Mouse (Mus musculus): ENCODE measurements at regions not wholly inside any gene's neighbourhood (a gene's known extent, or its start where the extent isn't known, plus 50 kb on each side); places are given as distances from the start of the nearest gene placed in this dataset.

GRCm38 (mm10) chr3:45523281-45523680 lies 145.1 kb downstream of the Pcdh10 start:
- DNase-seq (ENCODE audit: low read depth): no peak

GRCm38 (mm10) chr3:45547091-45547490 lies 168.9 kb downstream of the Pcdh10 start:
- no peak for DNase-seq (ENCODE audit: low read depth)

DNA sequence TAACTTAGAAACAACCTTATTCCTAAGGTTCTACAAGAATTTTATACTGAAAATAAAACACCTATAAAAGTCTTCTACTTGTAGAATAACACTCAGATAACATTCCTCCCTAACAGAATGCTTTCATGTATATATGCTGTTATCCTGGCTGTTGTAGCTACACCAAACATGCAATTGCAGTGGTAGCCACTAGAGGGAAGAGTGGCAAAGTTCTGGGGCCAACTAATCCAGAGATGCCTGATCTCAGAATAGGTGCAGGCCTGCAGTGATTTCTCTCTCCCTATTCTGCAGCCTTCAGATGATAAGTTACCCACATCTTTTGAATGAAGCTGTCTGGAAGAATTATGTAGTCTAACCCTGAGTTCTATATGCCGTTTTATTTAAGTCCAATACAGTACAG lies 177.5 kb downstream of the Pcdh10 start:
- DNase-seq (ENCODE audit: low read depth): peak; percentile 54

DNA sequence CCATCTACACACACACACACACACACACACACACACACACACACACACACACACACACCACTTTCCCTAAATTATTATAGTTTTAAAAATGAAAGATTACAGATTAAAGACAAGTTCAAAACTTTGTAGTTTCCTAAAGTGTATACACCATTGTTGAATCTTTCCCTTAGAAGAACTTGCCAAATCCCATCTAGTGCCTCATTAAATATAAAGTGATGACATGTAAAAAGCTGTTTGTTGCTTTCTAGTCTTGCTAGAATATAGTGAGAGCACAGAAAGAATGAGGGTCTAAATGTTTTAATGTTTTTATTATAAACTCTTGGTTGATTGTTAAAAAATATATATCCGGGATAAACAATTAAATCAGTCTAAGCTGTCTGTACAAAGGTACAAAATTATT lies 194.8 kb downstream of the Pcdh10 start:
- no peak for DNase-seq (ENCODE audit: low read depth)

- peak; percentile 54 for DNase-seq (ENCODE audit: low read depth)
Observed at GRCm38 (mm10) chr3:45577035-45577434, 198.8 kb downstream of the Pcdh10 start.

GRCm38 (mm10) chr3:45593561-45593960 lies 215.4 kb downstream of the Pcdh10 start:
- DNase-seq (ENCODE audit: low read depth): no peak

DNA sequence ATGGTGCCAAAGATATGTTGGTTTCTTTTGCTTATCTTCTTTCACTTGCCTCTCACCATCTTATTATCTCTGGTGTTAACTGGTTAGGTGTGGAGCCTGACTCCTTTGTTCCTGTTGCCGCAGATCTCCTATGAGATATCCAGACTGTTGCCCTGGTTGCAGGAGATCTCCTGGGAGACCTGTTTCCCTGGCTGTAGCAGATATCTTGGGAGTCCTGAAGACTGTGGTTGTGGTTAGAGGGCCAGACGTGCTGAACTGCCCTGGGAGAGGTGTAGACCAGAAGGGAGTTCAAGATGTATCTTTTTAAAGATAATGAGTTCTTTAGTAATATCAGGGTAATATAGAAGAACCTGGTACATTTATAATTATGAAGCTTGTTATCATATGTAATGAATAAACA lies 224.1 kb downstream of the Pcdh10 start:
- no peak for DNase-seq (ENCODE audit: low read depth)

GRCm38 (mm10) chr3:45603151-45603550 lies 225.0 kb downstream of the Pcdh10 start:
- DNase-seq (ENCODE audit: low read depth): no peak

DNA sequence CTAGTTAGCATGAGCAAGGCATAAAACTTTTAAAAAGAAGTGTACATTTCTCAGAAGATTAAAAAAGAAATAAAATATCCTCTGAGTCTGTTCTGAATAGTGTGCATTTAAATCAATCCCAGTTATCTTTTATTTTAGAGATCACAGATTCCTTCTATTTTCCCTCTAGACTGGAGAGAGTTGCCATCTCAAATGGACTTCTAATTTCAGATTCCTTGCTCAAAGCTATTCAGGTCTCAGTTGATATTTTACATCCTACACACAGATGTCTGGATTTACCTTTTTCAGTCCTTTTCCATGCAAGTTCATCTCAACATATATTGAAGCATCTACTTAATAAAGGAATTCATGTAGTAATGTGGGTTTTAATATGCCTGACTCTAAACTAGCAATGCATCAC lies 242.5 kb downstream of the Pcdh10 start:
- DNase-seq (ENCODE audit: low read depth): no peak

DNA sequence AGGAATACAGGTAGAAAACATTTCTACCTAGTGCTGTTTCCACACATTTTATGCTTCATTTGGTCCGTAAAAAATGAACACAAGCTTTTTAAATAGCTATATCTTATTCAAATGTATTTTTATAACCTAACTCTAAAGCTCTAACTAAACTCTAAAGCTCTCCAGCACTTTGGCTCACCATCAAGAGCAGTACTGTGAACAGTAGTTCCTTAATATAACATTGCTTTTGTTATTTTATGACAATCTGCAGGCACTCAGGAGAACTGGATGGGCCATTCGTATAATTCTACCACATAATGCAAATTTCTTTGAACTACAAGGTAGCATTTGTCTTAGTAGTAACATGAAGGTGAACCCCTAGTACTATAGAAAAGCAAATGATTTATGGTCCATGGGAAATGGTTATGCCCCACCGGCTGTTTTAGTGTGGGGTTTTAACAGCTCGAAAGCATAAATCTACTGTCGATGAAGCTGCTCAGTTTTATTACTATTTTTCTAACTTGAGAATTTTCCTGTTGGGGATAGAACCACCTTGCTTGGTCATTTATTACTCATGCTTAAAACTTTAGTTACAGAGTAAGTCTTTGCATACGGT lies 267.8 kb downstream of the Pcdh10 start:
- no peak for DNase-seq (ENCODE audit: low read depth)

DNA sequence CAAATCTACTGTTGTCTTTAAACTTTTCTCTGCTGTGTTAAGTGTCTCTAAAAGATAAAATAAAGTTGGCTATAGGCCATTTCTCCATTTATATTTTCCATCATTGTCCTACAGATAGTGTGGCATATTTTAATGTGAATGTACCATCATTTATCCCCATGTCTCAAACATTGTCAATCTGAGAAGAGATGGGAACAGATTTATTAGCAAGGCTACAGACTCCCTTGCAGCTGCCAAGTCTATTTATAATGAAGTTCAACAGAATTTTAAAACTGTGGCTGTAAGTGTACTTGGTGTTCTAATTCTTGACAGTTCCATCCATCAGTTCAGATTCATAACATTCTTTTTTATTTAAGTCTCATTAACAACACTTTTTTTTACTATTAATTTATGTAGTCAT lies 271.2 kb downstream of the Pcdh10 start:
- DNase-seq (ENCODE audit: low read depth): no peak

GRCm38 (mm10) chr3:45657023-45657422 lies 278.8 kb downstream of the Pcdh10 start:
- DNase-seq (ENCODE audit: low read depth): no peak

DNA sequence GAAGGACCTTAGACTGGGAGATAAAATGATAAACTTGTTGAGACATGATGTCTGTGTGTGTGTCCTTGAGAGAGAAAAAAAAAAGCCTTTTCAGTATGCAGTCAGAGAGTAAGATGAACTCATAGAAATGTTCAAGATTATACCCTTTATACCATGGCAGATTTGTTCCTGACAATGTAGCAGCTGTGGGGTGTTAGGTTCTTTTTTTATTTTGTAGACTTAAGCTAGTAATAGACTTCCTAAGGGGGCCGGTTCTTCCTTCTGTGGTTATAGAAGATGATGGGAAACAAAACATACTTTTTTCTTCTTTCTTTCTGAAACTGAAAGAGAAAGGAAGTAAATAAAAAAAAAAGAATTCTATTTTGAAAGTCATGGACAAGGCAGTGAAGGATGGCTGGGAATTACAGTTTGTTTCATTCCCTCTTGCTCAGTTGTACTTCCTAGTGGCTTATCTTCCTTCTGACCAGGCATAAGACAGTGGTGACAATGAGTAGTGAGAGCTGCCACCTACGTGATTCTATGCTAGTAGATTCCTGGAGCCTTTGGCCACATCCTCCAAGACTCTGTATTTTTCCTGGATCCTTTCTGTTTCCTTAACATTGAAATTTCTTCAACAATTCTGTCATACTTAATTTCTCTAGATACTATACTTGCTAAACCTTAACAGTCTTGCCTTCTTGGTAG lies 280.0 kb downstream of the Pcdh10 start:
- DNase-seq (ENCODE audit: low read depth): no peak

- no peak for DNase-seq (ENCODE audit: low read depth)
Observed at GRCm38 (mm10) chr3:45659052-45659451, 280.9 kb downstream of the Pcdh10 start.

GRCm38 (mm10) chr3:45670434-45670833 lies 292.2 kb downstream of the Pcdh10 start:
- DNase-seq (ENCODE audit: low read depth): no peak

GRCm38 (mm10) chr3:45677672-45678071 lies 299.5 kb downstream of the Pcdh10 start:
- peak; percentile 4 for DNase-seq (ENCODE audit: low read depth)

- no peak for DNase-seq (ENCODE audit: low read depth)
Observed at GRCm38 (mm10) chr3:45681410-45681809, 303.2 kb downstream of the Pcdh10 start.

GRCm38 (mm10) chr3:45707891-45708290 lies 329.7 kb downstream of the Pcdh10 start:
- no peak for DNase-seq (ENCODE audit: low read depth)

All from 416B (cell line).